8 mouse cellular contexts compared by ENCODE assay signal in genomic region chr17:47064592-47065306, GRCm38 (mm10). TPM values are rescaled to one million over a fixed set of nuclear protein-coding genes. Genes with fewer than 3 reads are reported as not detected.
DNase-seq lines count a peak whose midpoint lies in the region; TF ChIP-seq lines count a peak whose summit lies in the region.

No protein-coding gene starts in this region.

- H3ac ChIP-seq in C2C12 (ENCODE audit: control insufficient read depth, insufficient read length, low read depth): no peak overlapping the region

- no peak for TF ChIP-seq POLR2A in lung, adult 2 months (IDR thresholded peaks at IDR 0.05; ENCODE audit: borderline replicate concordance, extremely low read depth, low read depth, low read length)

- no peak for TF ChIP-seq CTCF in C2C12 (IDR thresholded peaks at IDR 0.05; ENCODE audit: control insufficient read depth, insufficient read depth, insufficient read length)
- TF ChIP-seq CTCF in lung, adult 2 months (IDR thresholded peaks at IDR 0.05; ENCODE audit: insufficient read depth, low read length): no peak

- no peaks in the 10 kb centered on the region for H3K79me2 ChIP-seq in C2C12 (ENCODE audit: control insufficient read depth, insufficient read depth)

- H3K9me3 ChIP-seq in limb, embryonic 10.5 days (replicated peaks): no peaks in the 10 kb centered on the region

- no peak overlapping the region for H3K4me3 ChIP-seq in C2C12 (ENCODE audit: insufficient read depth, poor library complexity, severe bottlenecking)
- no peak overlapping the region for H3K4me3 ChIP-seq in lung, adult 2 months (replicated peaks; ENCODE audit: extremely low read depth, low read depth, low read length)
- H3K4me3 ChIP-seq in limb, embryonic 10.5 days: no peak overlapping the region

- peak; percentile 23 for DNase-seq in heart, adult 8-10 months (ENCODE audit: low spot score)
- no peak for DNase-seq in heart, postnatal 25 days (ENCODE audit: low spot score)
- peak; percentile 80 for DNase-seq in adrenal gland, postnatal 10 days
- peak; percentile 27 to 65 for DNase-seq in kidney, postnatal 25 days
- no peak for DNase-seq in lung, adult 2 months
- no peak for DNase-seq in frontal cortex, postnatal 10 days (ENCODE audit: low spot score in 2 of 2)
- no peak for DNase-seq in limb, embryonic 10.5 days (ENCODE audit: low spot score)

- H3K36me3 ChIP-seq in C2C12 (ENCODE audit: control insufficient read depth, insufficient read depth): no peaks in the 10 kb centered on the region
- no peaks in the 10 kb centered on the region for H3K36me3 ChIP-seq in limb, embryonic 10.5 days

- intact Hi-C loops in heart, postnatal 25 days (cut with DNase I): no loop called here

- H3K27ac ChIP-seq in limb, embryonic 10.5 days: no peak overlapping the region

- no peaks in the 10 kb centered on the region for H3K79me3 ChIP-seq in C2C12 (ENCODE audit: low read depth)

- WGBS in lung, adult 2 months: 78% methylated on average over 14 of the region's 14 CpGs
- WGBS in limb, embryonic 10.5 days: 85% methylated on average over 14 of the region's 14 CpGs

- 0 out of 2 replicates have a peak, but pooled peaks cover 2% of the 10 kb centered on the region for H3K4me1 ChIP-seq in lung, adult 2 months (ENCODE audit: control insufficient read depth, insufficient read depth, low read length)
- no peaks in the 10 kb centered on the region for H3K4me1 ChIP-seq in limb, embryonic 10.5 days

- no peaks in the 10 kb centered on the region for H3K27me3 ChIP-seq in C2C12 (ENCODE audit: control insufficient read depth, insufficient read depth, insufficient read length)
- no peaks in the 10 kb centered on the region for H3K27me3 ChIP-seq in limb, embryonic 10.5 days (ENCODE audit: low read depth, poor library complexity, severe bottlenecking)

TF ChIP-seq in C2C12, 6 proteins besides CTCF, POLR2A, EP300 and RAD21:
- TF ChIP-seq MYOD1 (IDR thresholded peaks at IDR 0.05; ENCODE audit: control insufficient read depth, insufficient read length, low read depth): no peak
- TF ChIP-seq MAX (IDR thresholded peaks at IDR 0.05): peak; percentile 93
- peak; percentile 83 for TF ChIP-seq USF1 (IDR thresholded peaks at IDR 0.05; ENCODE audit: low read depth)

RNA-seq across cellular contexts. Expression of gene Ubr2, which starts 54.4 kb away (rescaled TPM):
- 10 to 100 TPM; 78.8 to 87.7 (median 82.8) TPM for total RNA-seq in heart, adult 8-10 months (2022)
- total RNA-seq in heart, postnatal 25 days (2021): 10 to 100 TPM; 65.7 to 73.5 TPM
- polyA plus RNA-seq in C2C12 (2012; fragmentation: generic; extraction: Trizol): 18.1 TPM
- 10 to 100 TPM; 55.9 to 63.7 TPM for total RNA-seq in adrenal gland, postnatal 10 days (2021)
- polyA plus RNA-seq in lung, adult 2 months (2012; rRNA removed): 27.0 and 31.2 TPM in 2 replicates
- 18.5 and 18.8 TPM in 2 replicates for polyA plus RNA-seq in limb, embryonic 10.5 days (2016; fragmentation: Nextera tagmentation; extraction: Ambion mirVana)

Comparison
In these comparisons a context has a peak if more than half of its experiments do, and no peak if none do; other contexts are left out.
1. DNase-seq: peak in heart, adult 8-10 months (single experiment), adrenal gland, postnatal 10 days (single experiment) and kidney, postnatal 25 days (2 of 2); none in heart, postnatal 25 days (single experiment), lung, adult 2 months (single experiment), frontal cortex, postnatal 10 days (0 of 2) and limb, embryonic 10.5 days (single experiment).